Mouse (Mus musculus): ENCODE measurements around the gene Eng. TPM values are rescaled to one million over a fixed set of nuclear protein-coding genes. Genes with fewer than 3 reads are reported as not detected.

Gene Eng
- polyA plus RNA-seq, 1 experiment from 2014 or later: 57.9 TPM

DNA sequence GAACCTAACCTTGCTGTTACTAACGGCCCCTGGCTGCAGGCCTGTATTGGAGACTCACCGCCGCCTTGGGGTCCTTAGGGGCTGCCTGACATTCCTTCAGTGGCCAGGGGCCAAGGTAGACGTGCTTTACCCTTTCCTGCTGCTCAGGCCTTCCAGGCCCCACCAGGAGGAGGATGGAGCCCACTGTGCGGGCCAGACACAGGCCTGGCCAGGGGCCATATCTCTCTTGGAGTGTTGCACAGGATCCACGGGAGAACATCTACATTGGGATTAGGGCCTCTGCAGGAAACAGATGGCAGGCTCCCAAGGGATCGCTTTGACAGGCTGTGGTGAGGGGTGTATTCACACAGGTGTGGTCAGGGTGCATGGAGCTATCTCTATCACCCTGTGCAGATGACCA is 3.6 kb upstream of the Eng start:
- H3K9ac ChIP-seq (ENCODE audit: low read depth, low read length): no peak overlapping the region
- DNase-seq (ENCODE audit: low spot score) (peak; percentile 22), ATAC-seq (ENCODE audit: low read depth) (no peak)
- H3K27ac ChIP-seq (replicated peaks; ENCODE audit: low read depth, low read length): no peak overlapping the region
- H3K4me1 ChIP-seq (ENCODE audit: control insufficient read depth, insufficient read depth, low read length): peaks cover 21% of the 10 kb centered on the region
- H3K27me3 ChIP-seq (replicated peaks; ENCODE audit: control insufficient read depth, insufficient read depth, low read length): no peaks in the 10 kb centered on the region
- H3K9me3 ChIP-seq (ENCODE audit: control insufficient read depth, low read length): no peaks in the 10 kb centered on the region
- H3K36me3 ChIP-seq (ENCODE audit: control insufficient read depth, insufficient read depth, low read length): no peaks in the 10 kb centered on the region
- H3K4me3 ChIP-seq (ENCODE audit: low read depth, low read length): no peak overlapping the region
- H3K4me2 ChIP-seq (ENCODE audit: low read depth, low read length): no peak overlapping the region
- 46% methylated on average over 7 of the region's 7 CpGs for WGBS

DNA sequence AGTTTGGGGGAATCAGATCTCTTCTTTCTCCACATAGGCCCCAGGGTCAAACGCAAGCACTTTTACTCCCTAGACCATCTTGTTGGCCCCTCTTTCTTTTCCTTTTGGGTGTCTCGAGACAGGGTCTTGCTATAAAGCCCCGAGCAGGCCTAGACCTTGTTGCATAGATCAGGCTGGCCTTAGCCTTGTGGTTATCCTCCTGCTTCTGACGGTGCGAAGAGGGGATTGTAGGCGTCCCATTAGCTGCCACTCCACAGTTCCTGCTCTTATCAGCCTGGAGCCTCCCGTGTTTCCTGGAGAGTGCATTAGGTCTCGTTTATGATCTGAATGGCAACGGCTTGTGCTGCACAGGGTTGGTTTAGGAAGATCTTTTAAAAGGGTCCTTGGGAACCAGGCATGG is 2.3 kb upstream of the Eng start:
- H3K4me2 ChIP-seq (ENCODE audit: low read depth, low read length): no peak overlapping the region
- peaks cover 16% of the 10 kb centered on the region for H3K4me1 ChIP-seq (ENCODE audit: control insufficient read depth, insufficient read depth, low read length)
- no peak overlapping the region for H3K9ac ChIP-seq (ENCODE audit: low read depth, low read length)
- H3K4me3 ChIP-seq (ENCODE audit: low read depth, low read length): no peak overlapping the region
- H3K27me3 ChIP-seq (replicated peaks; ENCODE audit: control insufficient read depth, insufficient read depth, low read length): no peaks in the 10 kb centered on the region
- H3K27ac ChIP-seq (replicated peaks; ENCODE audit: low read depth, low read length): no peak overlapping the region
- no peaks in the 10 kb centered on the region for H3K36me3 ChIP-seq (ENCODE audit: control insufficient read depth, insufficient read depth, low read length)
- DNase-seq (ENCODE audit: low spot score) (no peak), ATAC-seq (ENCODE audit: low read depth) (no peak)
- WGBS: 75% methylated on average over 9 of the region's 9 CpGs
- no peaks in the 10 kb centered on the region for H3K9me3 ChIP-seq (ENCODE audit: control insufficient read depth, low read length)

DNA sequence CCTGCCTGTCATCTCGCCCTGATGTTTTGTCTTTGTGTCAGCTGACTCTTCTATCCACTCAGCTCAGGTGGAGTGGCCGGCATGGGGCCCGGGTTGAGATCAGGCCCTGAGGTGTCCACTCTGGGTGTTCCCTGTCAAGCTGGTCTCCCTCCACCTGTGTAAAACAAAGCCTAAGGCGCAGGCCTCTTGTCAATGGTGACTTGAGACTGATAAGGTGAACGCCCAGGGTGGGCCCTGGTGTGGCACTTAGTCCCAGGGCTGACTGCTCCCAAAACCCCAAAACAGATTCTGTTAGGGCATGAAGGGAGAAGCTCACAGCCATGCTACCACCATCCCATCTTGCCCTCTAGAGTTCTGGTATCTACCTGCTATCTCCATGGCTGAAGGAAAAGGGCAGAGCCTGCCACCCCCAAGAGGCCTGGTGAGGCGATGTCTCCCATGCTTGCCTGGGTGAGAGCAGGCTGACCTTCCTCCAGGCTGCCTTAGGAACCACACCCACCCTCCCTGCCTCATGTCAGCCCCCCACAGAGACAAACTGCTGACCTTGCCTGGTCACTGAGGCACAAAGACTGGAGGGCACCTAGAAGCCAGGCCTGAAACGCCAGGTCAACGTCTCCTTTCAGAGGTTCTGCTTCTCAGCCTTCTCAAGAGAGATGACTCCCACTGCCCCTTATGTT is 1.5 kb upstream of the Eng start:
- no peak overlapping the region for H3K4me2 ChIP-seq (ENCODE audit: low read depth, low read length)
- ATAC-seq (ENCODE audit: low read depth) (no peak), DNase-seq (ENCODE audit: low spot score) (no peak)
- H3K9ac ChIP-seq (ENCODE audit: low read depth, low read length): no peak overlapping the region
- no peaks in the 10 kb centered on the region for H3K27me3 ChIP-seq (replicated peaks; ENCODE audit: control insufficient read depth, insufficient read depth, low read length)
- H3K9me3 ChIP-seq (ENCODE audit: control insufficient read depth, low read length): no peaks in the 10 kb centered on the region
- no peak overlapping the region for H3K27ac ChIP-seq (replicated peaks; ENCODE audit: low read depth, low read length)
- no peaks in the 10 kb centered on the region for H3K36me3 ChIP-seq (ENCODE audit: control insufficient read depth, insufficient read depth, low read length)
- 84% methylated on average over 8 of the region's 8 CpGs for WGBS
- H3K4me3 ChIP-seq (ENCODE audit: low read depth, low read length): no peak overlapping the region
- peaks cover 16% of the 10 kb centered on the region for H3K4me1 ChIP-seq (ENCODE audit: control insufficient read depth, insufficient read depth, low read length)

DNA sequence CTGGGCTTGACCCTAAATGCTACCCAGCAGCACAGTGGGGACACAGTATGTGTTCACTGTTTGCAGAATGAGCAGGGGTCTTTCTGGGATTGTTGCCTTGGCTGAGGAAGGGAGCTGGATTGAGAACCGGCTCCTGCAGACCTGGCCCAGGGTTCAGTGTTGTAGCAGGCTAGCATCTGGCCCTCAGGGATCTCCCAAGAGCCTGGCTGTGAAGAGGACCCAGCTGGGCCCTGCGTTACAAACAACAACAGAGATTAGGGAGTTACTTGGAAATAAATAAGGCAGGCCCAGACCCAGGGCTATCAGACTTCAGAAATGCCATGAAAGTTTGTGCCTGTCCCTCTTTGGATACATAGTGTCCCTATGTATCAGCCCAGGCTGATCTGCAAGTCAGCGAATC is 748 bp upstream of the Eng start:
- Histone ChIP-seq H3K4me1 (ENCODE audit: control insufficient read depth, insufficient read depth, low read length) (peaks cover 16% of the 10 kb centered on the region), H3K27me3 (replicated peaks; ENCODE audit: control insufficient read depth, insufficient read depth, low read length) (no peaks in the 10 kb centered on the region), H3K27ac (replicated peaks; ENCODE audit: low read depth, low read length) (peak overlapping the region; percentile 85), H3K9me3 (ENCODE audit: control insufficient read depth, low read length) (no peaks in the 10 kb centered on the region), H3K9ac (ENCODE audit: low read depth, low read length) (no peak overlapping the region), H3K36me3 (ENCODE audit: control insufficient read depth, insufficient read depth, low read length) (no peaks in the 10 kb centered on the region), H3K4me3 (ENCODE audit: low read depth, low read length) (no peak overlapping the region), H3K4me2 (ENCODE audit: low read depth, low read length) (no peak overlapping the region)
- ATAC-seq (ENCODE audit: low read depth) (no peak), DNase-seq (ENCODE audit: low spot score) (no peak)
- 64% methylated on average over 3 of the region's 3 CpGs for WGBS

DNA sequence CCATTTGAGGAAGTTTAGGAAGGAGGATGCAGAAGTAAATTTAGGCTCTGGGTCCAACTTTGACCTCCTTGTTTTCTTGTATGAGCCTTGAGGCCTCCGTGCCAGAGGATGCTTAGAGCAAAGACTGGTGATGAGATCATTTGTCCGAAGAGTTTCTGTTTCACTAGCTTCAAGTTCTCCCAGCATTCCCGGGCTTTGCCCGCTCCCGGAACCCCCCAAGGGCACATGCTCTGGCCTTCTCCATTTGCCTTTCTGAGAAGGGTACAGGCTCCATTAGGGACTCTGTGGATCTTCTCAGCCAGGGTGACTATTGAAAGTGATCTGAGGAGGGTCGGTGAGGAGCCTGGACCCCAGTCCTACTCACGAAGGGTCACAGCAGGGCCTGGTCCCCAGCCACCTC is 971 bp downstream of the Eng start:
- no peaks in the 10 kb centered on the region for H3K9me3 ChIP-seq (ENCODE audit: control insufficient read depth, low read length)
- no peaks in the 10 kb centered on the region for H3K36me3 ChIP-seq (ENCODE audit: control insufficient read depth, insufficient read depth, low read length)
- peak overlapping the region; percentile 66; the same call in 1 of the 2 replicates for H3K9ac ChIP-seq (ENCODE audit: low read depth, low read length)
- no peaks in the 10 kb centered on the region for H3K27me3 ChIP-seq (replicated peaks; ENCODE audit: control insufficient read depth, insufficient read depth, low read length)
- peak overlapping the region; percentile 41 for H3K4me3 ChIP-seq (ENCODE audit: low read depth, low read length)
- H3K4me2 ChIP-seq (ENCODE audit: low read depth, low read length): peak overlapping the region; percentile 58
- no peak for DNase-seq (ENCODE audit: low spot score)
- H3K4me1 ChIP-seq (ENCODE audit: control insufficient read depth, insufficient read depth, low read length): peaks cover 16% of the 10 kb centered on the region
- no peak for ATAC-seq (ENCODE audit: low read depth)
- H3K27ac ChIP-seq (replicated peaks; ENCODE audit: low read depth, low read length): no peak overlapping the region
- WGBS: 84% methylated on average over 7 of the region's 7 CpGs

DNA sequence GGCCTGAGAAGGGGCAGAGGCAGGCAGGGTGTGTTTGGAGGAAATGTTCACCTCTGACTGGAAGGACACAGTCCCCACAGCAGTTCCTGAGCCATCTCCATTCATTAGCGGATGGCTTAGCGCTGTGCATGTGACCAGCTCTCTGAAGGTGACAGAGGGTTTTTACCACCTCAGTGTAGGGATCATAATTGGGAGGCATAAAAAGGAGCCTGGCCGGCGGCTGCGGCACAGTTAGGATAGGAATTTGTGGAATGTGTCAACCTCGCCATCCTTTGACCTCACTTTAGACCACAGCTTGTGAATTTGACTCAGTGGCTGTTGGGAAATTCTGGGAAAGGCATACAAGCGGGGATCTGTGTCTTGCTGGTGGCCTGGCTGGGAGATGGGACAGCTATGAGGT is 7.4 kb downstream of the Eng start:
- Histone ChIP-seq H3K9ac (ENCODE audit: low read depth, low read length) (0 out of 2 replicates have a peak overlapping the region, but pooled peaks have one; percentile 25), H3K4me1 (ENCODE audit: control insufficient read depth, insufficient read depth, low read length) (peaks cover 22% of the 10 kb centered on the region), H3K27ac (replicated peaks; ENCODE audit: low read depth, low read length) (0 out of 2 replicates have a peak overlapping the region, but pooled peaks have one; percentile 21), H3K27me3 (replicated peaks; ENCODE audit: control insufficient read depth, insufficient read depth, low read length) (no peaks in the 10 kb centered on the region), H3K4me2 (ENCODE audit: low read depth, low read length) (no peak overlapping the region), H3K36me3 (ENCODE audit: control insufficient read depth, insufficient read depth, low read length) (no peaks in the 10 kb centered on the region), H3K9me3 (ENCODE audit: control insufficient read depth, low read length) (no peaks in the 10 kb centered on the region), H3K4me3 (ENCODE audit: low read depth, low read length) (no peak overlapping the region)
- DNase-seq (ENCODE audit: low spot score) (peak; percentile 11), ATAC-seq (ENCODE audit: low read depth) (0 out of 2 replicates have a peak, but pooled peaks have one; percentile 24)
- 27% methylated on average over 7 of the region's 7 CpGs for WGBS

DNA sequence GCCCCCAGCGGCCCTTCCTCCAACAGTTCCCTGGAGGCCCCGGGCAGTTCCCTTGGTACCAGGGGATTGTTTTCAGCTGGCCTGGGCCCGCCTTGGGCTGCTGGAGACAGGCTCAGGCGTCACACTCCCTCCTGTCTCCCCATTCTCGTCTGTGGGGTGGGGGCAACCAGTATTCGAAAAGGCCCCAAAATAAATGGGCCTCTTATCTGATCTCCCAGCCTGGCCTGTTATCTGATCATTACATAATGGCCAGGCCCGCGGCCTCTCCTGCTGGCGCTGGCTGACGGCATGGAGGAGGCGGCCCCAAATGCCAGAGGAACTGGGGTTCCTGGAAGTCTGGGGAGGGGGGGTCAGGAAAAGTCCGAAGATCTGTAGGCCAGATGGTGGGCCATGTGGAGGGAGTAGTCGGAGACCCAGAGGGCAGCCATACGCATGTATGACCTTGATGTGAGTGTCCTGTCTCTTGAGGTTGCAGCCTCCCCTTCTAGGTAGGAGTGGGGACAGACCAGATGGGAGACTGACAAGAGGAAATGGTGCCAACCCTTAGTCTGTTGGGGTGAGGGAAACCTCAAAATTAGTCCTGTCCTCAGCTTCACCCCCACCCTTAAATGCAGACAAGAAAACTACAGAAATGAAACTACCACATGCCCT is 8.5 kb downstream of the Eng start:
- no peak for DNase-seq (ENCODE audit: low spot score)
- no peak overlapping the region for H3K4me2 ChIP-seq (ENCODE audit: low read depth, low read length)
- 63% methylated on average over 12 of the region's 14 CpGs for WGBS

DNA sequence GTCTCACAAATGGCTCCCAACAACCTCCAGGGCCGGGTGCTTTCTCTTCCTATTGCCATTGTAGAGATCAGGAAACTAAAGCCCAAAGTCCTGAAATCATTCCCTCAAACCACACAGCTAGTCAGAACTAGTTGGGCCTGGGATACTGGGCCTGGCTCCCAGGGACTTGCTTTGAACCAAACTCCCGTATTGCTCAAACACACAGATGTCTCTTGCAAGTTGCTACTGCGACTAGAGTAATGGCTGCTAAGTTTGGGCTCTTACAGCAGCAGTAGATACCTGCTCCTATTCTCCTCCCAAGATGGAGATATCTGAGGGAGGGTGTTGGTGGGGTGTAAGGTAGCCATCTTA is 9.0 kb downstream of the Eng start:
- H3K27me3 ChIP-seq (replicated peaks; ENCODE audit: control insufficient read depth, insufficient read depth, low read length): no peaks in the 10 kb centered on the region
- H3K27ac ChIP-seq (replicated peaks; ENCODE audit: low read depth, low read length): peak overlapping the region; percentile 48
- no peaks in the 10 kb centered on the region for H3K36me3 ChIP-seq (ENCODE audit: control insufficient read depth, insufficient read depth, low read length)
- no peak overlapping the region for H3K4me3 ChIP-seq (ENCODE audit: low read depth, low read length)
- WGBS: 83% methylated on average over 3 of the region's 3 CpGs
- no peak overlapping the region for H3K9ac ChIP-seq (ENCODE audit: low read depth, low read length)
- H3K9me3 ChIP-seq (ENCODE audit: control insufficient read depth, low read length): no peaks in the 10 kb centered on the region
- peaks cover 22% of the 10 kb centered on the region for H3K4me1 ChIP-seq (ENCODE audit: control insufficient read depth, insufficient read depth, low read length)
- ATAC-seq (ENCODE audit: low read depth) (no peak), DNase-seq (ENCODE audit: low spot score) (no peak)
- no peak overlapping the region for H3K4me2 ChIP-seq (ENCODE audit: low read depth, low read length)

More for the DNA sequence above, 8.5 kb downstream of the Eng start:
- Histone ChIP-seq H3K9ac (ENCODE audit: low read depth, low read length) (no peak overlapping the region), H3K27ac (replicated peaks; ENCODE audit: low read depth, low read length) (peak overlapping the region; percentile 48), H3K4me1 (ENCODE audit: control insufficient read depth, insufficient read depth, low read length) (peaks cover 22% of the 10 kb centered on the region), H3K36me3 (ENCODE audit: control insufficient read depth, insufficient read depth, low read length) (no peaks in the 10 kb centered on the region), H3K9me3 (ENCODE audit: control insufficient read depth, low read length) (no peaks in the 10 kb centered on the region), H3K27me3 (replicated peaks; ENCODE audit: control insufficient read depth, insufficient read depth, low read length) (no peaks in the 10 kb centered on the region), H3K4me3 (ENCODE audit: low read depth, low read length) (no peak overlapping the region)
- ATAC-seq (ENCODE audit: low read depth): no peak

DNA sequence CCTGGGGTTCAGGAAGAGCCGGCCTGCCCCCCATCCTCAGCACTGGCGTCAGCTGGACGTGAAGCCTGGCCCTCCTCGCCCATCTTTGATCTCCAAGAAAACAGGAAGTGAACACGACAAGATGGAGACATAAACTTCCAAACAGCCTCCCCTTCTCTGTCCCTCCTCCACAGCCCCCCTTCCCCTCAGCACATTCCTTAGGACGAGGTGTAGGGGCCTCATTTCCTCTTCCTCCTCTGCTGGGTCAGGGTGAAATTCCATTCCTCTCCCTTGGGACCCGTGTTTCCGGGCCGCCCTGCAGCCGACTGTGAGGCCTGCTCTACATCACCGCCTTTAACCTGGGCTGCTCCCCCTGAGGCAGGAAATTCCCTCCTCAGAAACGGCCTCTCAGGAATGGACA is 9.4 kb downstream of the Eng start:
- Histone ChIP-seq H3K27ac (replicated peaks; ENCODE audit: low read depth, low read length) (peak overlapping the region; percentile 48), H3K4me1 (ENCODE audit: control insufficient read depth, insufficient read depth, low read length) (peaks cover 22% of the 10 kb centered on the region), H3K4me3 (ENCODE audit: low read depth, low read length) (no peak overlapping the region), H3K36me3 (ENCODE audit: control insufficient read depth, insufficient read depth, low read length) (no peaks in the 10 kb centered on the region), H3K4me2 (ENCODE audit: low read depth, low read length) (no peak overlapping the region), H3K9ac (ENCODE audit: low read depth, low read length) (no peak overlapping the region), H3K9me3 (ENCODE audit: control insufficient read depth, low read length) (no peaks in the 10 kb centered on the region), H3K27me3 (replicated peaks; ENCODE audit: control insufficient read depth, insufficient read depth, low read length) (no peaks in the 10 kb centered on the region)
- peak; percentile 73 for DNase-seq (ENCODE audit: low spot score)
- ATAC-seq (ENCODE audit: low read depth): peak; percentile 71
- WGBS: 20% methylated on average over 11 of the region's 12 CpGs
